Mouse (Mus musculus) spleen, postnatal 10 days (tissue): Measurements from ENCODE around the gene Tprkb.
A peak's percentile ranks its signal among the peaks of the same experiment; 100 is the strongest.
"Not testable (repeated sequence)": the region's sequence is repeated elsewhere in the genome, so short reads cannot be mapped to it uniquely, and the experiment has no call there.

ENCODE experiments used
- DNase-seq, 2 experiments: peaks; one replicate each; pipeline ENCODE4 v3.0.0; 2021 to 2022; ENCODE audit warnings: low spot score in 2 of 2

Gene Tprkb

DNA sequence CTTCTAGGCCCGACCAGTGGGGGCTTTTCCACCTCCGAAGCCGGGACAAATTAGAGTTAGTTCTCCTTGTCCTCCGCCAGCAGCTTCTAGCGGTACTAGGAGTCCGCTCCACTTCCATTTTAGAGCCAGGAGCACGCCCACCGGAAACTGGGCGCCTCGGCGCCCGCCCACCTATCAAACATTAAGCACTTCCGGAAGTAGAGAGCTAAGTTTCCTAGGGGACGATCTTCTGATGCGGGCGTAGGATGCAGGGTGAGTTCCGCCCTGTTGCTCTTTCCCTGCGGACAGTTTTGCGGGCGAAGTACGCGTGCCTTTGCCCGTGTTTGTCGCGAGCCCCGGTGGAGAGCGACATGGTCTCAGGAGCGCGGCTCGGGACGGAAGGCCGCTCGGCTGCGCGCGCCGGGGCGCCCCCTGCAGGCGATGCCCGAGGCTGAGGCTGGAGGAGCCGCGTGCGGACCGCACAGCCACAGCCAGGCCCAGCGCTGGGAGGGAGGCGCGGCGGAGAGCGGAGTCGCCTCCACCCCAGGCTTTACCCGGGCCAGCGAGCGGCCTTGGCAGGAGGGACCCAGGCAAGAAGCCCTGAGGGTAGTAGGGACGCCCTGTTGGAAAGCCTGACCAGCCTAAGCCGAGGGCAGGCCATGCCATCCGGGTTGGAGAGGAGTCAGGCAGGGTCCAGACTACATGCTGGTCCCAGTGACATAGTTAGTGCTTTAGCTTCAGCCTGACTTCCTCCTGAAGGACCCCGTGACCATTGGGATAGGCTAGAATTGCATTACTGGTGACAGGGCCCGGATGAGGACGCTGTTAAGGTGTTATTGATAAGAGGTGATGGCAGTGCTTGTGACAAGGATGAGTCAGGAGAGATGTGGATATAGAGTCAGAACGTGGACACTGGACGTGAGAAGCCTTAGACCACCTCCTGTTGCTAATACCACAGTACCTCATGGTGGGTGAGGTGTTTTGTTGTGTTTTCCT is 4.2 kb downstream of the Tprkb start, which contains the start of gene Nat8f1:
Nat8f1 (minus strand) TSS at position 149 of the 975 bp plus-strand sequence.
- DNase-seq: peak; percentile 88 to 90

DNA sequence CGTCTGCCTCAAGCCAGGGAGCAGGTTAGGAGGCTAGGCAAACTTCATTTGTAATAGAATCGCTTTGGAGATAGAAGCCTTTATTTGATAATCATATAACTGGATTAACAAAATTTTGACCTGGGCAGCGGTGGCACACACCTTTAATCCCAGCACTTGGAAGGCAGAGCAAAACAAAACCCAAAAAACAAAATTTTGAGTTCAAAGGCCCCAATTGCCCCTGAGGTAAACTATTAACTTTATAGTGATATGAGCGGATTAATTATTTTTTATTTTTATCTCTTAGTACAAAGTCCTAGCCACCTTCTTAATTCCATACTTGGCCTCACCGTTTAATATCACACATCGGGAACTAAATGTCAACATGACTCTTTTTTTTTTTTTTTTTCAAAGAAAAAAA is 4.9 kb downstream of the Tprkb start:
- DNase-seq: no peak

DNA sequence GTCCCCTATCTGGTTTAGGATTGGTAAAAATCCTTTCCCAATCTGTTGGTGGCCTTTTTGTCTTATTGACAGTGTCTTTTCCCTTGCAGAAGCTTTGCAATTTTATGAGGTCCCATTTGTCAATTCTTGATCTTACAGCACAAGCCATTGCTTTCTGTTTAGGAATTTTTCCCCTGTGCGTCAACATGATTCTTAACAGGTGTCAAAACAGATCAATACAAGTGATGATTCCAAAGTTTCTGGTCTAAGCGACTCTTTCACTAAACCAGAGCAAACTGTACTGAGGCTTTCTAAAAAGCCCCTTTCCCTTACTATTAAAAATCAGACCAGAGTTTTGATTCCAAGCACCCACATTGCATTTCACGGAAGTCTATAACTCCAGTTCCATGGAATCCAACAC is 6.7 kb downstream of the Tprkb start:
- DNase-seq: not testable (repeated sequence)

DNA sequence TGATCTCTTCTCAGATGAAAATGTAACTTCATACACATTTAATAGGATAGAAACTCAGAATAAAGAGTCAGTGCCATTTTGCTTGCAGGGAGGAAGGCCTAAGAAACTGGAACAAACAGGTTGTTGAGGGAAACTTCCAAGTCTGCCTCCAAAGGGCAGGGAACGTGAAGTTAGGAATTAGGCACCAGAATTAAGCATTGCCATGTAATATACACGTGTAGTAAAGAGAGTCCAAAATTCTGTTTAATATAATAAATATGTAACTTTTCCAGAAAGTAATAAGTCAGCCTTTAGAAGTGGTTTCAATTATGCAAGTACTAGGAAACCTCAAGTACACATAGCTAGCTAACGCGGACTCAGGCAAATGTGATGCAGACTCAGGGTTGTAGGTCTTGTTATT is 7.7 kb downstream of the Tprkb start:
- DNase-seq: no peak

DNA sequence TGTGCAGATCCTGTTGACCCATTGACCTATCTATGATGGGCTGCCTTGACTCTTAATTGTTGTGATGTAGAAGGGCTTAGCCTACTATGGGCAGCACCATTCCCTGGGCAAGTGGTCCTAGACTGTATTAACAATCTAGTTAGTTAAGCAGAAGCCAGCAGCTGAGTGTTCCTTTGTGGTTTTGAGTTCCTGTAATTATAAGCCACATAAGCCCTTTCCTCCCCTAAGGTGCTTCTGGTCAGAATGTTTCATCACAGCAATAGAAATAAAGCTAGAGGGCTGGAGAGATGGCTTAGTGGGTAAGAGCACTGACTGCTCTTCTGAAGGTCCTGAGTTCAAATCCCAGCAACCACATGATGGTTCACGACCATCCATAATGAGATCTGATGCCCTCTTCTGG is 12.0 kb downstream of the Tprkb start:
- no peak for DNase-seq

DNA sequence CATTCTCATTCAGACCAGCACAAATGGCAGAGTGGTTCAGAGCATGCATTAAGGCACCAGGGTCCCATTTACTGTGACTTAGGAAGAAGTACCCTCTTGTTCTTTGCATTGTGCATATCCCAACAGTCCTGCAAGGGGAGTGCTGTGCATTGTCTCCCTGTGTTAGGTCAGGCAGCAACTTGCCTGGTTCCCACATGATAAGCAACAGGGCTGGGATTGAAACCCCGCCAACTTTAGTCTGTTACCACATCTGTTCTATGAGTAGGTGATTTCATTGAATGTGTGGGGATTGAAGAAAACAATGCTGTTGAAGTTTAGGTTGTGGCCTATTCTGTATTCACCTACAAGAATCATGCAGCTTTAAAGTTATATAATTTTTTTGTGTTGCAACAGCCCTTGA is 15.0 kb downstream of the Tprkb start:
- no peak for DNase-seq

DNA sequence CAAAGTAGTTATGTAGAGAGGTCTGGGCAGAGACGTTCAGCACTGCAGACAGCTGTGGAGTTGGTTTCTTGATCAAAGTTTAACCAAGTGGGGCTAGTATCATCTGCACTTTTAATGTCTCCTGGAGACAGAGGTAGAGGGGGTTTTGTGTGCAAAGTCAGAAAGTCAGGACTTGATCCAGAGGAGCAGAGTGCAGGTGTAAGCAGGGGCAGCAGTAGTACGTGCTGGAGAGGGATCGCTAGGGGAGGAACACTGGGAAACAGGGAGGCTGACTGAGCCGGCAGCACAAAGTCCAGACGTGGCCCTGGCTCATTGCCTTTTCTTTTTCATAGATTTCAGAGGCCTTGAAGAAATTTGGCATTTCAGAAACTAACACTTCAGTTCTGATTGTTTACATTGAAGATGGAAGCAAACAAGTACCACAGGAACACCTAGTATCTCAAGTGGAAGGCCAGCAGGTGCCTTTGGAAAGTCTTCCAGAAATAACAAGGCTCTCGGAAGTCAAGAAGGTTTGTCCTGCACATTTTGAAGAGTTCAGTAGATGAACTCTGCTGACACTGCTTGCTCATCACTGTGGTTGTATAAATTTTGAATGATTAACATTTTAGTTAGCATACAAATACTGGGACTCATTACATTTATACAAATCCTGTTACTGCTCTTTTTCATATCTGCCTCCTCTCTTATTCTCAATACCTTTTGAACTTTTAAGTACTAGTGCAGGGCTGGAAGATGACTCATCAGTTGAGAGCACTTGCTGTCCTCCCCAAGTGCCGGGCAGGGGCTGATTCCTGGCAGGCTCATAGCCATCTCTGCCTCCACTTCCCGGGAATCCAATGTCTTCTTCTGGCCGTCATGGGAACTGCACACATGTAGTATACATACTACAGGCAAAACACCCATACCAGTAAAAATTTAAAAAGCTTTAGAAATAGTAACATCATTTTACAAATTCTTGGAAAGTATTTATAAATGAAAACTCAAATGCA is 16.1 kb downstream of the Tprkb start:
- no peak for DNase-seq

DNA sequence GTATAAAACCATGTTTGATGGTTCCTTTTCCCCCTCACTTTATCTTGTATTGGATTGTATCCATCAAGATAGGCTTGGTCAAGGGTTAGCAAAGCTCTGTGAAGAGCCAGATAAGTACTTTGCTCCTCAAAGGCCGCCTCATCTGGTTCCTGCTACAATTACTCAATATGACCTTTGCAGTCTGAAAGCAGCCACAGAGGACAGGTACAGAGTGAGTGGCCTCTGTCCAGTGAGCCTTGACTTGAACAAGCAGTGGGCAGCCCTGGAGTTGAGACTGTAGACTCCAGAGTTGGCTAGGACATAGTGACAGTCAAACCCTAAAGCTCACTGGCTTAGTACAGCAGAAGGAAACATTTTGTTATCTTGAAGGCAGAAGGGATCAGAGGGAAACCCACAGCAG is 17.6 kb downstream of the Tprkb start:
- no peak for DNase-seq

DNA sequence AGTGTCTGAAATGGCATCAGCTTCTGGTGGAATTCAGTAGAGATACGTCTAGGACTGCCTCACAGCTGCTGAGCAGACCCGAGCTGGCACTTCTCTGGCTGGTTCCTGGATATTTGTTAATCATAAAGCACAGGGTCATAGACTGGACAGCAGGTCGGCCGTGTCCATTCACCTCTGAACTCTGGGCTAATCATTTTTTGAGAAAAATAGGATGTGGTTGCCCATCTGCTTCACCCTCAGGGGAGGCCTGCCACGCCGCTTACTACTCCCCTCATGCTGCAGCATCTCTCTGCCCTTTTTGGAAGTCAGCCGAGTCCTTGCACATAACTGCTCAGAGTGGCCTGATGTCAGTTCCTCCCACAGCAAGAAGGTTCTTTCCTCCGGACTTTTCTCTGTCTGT is 22.4 kb downstream of the Tprkb start:
- no peak for DNase-seq

DNA sequence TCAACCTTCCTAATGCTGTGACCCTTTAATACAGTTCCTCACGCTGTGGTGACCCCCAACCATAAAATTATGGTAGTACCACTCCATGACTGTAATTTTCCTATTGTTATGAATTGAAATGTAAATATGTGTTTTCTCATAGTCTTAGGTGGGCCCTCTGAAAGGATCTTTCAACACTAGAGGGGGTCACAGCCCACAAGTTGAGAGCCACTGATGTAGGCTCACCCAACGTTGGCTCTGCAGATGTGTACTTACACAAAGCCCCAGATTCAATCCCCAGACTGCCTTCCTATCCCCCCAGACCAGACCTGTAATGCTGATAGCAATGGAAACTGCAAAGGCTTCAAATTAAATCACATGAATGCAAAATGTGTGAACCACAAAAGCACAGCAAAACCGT is 24.0 kb downstream of the Tprkb start:
- no peak for DNase-seq

DNA sequence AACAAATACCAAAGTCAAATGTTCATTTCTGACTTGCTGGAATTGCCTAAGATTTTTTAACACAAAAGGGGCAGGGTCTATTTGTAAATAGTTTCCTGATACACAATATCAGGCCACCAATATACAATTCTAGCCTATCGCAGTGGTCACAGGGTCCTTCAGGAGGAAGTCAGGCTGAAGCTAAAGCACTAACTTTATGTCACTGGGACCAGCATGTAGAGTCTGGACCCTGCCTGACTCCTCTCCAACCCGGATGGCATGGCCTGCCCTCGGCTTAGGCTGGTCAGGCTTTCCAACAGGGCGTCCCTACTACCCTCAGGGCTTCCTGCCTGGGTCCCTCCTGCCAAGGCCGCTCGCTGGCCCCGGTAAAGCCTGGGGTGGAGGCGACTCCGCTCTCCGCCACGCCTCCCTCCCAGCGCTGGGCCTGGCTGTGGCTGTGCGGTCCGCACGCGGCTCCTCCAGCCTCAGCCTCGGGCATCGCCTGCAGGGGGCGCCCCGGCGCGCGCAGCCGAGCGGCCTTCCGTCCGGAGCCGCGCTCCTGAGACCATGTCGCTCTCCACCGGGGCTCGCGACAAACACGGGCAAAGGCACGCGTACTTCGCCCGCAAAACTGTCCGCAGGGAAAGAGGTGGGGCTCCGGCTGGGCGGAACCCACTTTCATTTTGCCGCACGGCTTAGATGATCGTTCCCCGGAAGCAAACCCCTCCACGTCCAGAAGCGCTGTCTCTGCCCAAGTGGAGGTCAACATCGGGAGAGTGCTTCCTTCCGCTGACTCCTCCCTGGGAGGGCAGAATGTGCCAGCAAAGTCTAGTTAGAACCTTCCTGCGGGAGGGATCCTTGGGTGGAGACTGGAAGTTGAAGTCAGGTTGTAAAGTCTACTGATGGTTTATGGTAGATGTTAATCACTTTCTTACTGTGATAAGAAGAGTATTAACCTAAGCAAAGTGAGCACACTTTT is 25.1 kb downstream of the Tprkb start:
- DNase-seq: peak; percentile 85 to 87

DNA sequence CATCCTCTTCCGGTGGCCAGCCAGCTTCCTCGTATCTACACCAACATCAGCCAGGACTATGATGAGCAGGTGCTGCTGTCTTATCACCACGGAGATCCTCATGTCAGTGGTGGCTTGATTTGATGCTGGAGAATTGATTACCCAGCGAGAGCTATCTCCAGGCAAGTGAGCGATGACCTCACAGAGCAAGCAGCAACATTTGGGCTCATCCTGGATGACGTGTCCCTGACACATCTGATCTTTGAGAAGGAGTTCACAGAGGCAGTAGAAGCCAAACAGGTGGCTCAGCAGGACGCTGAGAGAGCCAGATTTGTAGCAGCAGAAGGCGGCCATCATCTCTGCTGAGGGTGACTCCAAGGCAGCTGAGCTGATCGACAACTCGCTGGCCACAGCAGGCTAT is 27.0 kb downstream of the Tprkb start:
- DNase-seq: no peak

DNA sequence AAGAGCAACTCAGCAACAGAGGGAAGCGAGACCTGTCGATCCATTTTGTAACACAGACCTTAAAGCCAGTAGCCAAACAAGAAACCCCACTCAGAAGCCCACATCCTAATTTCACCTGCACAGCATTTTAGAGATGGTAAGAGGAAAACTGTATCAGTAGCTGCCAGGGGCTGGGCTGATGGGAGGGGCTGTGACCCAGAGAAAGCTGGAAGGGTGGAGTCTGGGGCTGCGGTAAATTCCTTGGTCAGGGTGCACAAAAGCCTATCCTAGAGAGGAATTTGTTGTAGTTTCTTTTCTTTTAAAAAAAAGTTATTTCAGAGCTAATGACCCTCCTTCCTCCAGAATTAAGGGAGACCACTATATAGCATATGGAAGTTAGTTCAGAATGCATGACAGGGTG is 30.8 kb downstream of the Tprkb start:
- no peak for DNase-seq

DNA sequence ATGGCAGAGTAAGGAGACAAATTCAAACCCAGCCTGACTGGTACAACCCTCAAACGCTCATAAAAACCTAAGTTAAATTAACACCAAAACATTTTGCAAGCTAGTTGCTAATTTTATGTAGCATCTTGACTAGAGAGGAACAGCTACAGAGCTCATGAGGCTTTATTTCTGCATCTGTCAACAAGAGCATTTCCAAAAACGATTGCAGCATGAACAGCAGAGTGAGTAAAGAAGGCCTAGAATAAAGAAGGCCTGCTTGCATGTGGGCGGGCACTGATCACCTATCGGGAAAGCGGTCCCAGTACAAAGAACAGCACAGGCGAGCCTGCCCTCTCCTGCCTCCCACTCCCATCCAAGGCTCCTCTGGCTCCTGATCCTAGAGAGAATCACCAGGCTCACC is 36.9 kb downstream of the Tprkb start:
- no peak for DNase-seq

DNA sequence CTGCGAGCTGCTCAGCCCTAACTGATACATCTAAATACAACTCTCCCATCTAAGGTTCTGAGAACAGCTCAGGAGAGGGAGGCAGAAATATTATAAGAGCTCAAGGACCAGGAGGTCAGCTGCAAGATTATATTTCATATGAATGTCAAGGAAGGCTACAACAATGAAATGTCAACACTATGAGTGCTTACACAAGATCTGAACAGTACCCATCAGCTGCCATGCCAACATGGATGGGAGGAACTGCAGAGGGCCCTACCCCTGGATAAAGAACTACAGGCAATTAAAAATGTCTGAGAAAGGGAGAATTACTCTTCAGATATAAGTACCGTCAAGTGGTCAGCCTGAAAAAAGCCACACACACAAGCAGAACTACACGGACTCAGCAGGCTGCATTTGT is 45.9 kb downstream of the Tprkb start:
- no peak for DNase-seq

DNA sequence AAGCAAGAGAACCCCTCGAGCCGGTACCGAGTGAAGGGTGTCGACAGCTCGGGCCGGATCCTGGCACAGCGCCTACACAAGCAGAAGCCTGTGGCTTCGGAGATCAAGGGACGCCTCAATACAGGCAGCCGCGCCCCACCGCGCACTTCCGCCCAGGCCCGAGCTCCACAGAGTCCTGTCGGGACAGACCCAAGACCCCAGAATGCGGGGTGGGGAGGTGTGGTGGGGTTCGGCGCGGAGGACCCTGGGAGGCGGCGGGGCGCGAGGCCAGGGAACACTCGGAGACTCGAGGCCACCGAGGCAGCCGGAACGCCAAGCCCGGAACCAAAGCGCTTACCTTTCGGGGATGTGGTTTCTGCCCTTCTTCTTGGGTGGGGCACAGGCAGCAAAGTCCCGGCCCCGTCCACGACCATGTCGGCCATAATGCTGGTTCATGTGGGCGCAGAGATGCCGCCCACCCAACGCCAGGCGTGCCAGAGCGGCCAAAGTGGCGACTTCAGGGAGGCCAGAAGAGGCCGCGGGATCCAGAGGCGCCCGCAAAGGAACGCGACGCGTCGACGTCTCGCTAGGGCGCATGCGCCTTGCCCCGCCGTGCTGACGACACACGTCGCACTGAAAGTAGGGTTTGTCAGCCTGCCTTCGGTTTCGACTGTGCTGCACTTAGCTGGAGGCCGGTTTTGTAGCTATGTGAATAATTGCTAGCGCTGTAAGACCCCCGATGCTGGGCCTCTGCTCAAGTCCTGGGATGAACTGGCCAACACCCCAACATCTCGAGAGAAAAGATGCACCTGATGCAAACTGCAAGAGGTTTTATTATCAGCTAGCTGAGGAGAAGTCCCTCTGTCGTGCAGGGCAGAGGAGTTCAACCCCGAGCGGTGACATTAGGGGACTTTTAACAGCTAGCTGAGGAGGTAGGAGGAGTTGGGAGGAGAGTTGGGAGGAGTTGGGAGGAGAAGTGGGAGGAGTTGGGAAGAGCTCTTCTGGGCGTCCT is 49.7 kb downstream of the Tprkb start, which contains the start of gene Dusp11:
Dusp11 (minus strand) TSS at position 567 of the 991 bp plus-strand sequence.
- peak; percentile 94 for DNase-seq

DNA sequence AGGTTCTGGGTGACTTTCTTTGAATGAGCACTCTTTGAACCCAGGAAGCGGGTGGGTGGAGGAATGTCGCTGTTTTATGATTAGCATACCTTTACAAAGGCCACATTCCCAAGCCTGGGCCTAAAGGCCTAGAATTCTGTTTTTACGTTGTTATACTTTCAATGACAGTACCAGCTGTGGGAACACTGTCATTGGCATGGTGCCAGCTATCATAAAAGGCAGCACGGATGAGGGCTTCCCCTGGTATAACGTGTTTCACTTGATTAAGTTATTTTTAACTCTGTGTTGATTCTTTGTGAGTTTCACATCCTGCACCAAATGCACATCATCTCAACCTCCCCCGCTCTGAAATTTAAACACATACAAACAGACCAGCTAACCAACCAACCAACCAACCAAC is 54.4 kb downstream of the Tprkb start:
- peak; percentile 22 to 59 for DNase-seq

DNA sequence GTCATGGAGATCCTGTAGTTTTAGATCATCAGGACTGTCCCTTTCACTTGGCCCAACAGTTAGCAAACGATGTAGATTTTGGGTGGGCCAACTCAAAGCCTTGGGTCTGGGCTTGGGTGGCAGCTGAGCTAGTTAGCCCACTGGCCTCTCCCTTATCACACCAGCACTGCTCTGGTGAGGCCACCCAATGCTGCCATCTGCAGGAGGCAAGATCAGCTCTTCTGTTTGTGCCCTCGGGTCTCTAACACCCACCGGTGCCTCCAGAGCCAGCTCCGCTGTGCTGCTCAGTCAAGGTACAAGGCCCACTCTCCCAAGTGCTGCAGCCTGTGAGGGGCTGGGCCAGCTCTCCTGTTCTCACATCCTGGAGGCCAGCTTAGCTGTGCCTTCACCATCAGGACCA is 55.0 kb downstream of the Tprkb start:
- peak; percentile 32 to 76 for DNase-seq

DNA sequence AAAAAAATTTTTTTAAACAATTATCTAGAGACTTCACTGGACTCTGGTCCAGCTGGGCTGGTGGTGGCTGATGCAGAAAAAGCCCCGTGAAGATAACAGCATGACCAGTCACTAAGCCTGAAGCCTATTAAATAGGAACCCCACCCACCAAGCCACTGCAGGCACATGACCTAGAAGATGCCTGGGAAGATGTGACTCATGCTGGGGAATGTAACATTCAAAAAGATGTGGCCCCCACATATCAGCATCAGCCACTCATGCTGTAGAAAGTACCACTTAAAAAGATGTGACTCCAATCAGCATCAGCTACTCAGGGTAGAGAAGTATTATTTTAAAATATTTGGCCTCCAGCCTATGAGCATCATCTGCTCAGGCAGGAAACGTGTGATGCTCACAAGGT is 58.2 kb downstream of the Tprkb start:
- no peak for DNase-seq

DNA sequence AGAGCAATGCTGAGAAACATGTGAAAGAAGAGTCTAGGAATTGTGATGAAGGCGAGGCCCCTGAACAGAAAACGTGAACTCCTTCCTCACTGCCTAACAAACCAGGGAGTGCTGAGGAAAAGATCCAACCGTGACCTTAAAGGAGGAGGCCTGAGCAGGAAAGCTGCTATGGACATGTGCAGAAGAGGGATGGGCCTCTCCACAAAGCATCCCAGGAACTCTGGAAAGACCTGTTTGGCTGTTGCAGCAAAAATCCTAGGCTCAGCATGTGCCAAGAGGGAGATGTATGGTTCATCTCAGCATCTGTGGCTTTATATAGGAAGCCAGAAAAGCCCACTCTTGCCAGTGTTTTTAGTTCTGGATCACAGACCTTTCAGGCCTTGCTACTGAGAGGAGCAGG is 61.0 kb downstream of the Tprkb start:
- DNase-seq: no peak
